Mouse (Mus musculus): ENCODE results near the gene Col10a1. TPM values are rescaled to one million over a fixed set of nuclear protein-coding genes. Genes with fewer than 3 reads are reported as not detected.

The Col10a1 gene
- 0.28 TPM for polyA plus RNA-seq (2017; shearing (Covaris generic))

GRCm38 (mm10) chr10:34389681-34390080 lies at the start of gene Col10a1:
TSS of gene Col10a1 (plus strand) at chr10:34389981.

GRCm38 (mm10) chr10:34418204-34418756 lies 28.5 kb downstream of the Col10a1 start, which contains the start of gene Nt5dc1:
TSS of gene Nt5dc1 (minus strand) at chr10:34418552.

Other genes with a start within 250 kb of the Col10a1 start
- 12.4 TPM for gene Dse, start 182.3 kb upstream of the Col10a1 start, polyA plus RNA-seq (2017; shearing (Covaris generic))
- 112 TPM for gene Tspyl1, start 107.8 kb upstream of the Col10a1 start, polyA plus RNA-seq (2017; shearing (Covaris generic))
- gene Tspyl4, start 92.5 kb upstream of the Col10a1 start, polyA plus RNA-seq (2017; shearing (Covaris generic)): 10.0 TPM
- 45.4 TPM for gene Nt5dc1, start 28.6 kb downstream of the Col10a1 start, polyA plus RNA-seq (2017; shearing (Covaris generic))
- gene Frk, start 93.4 kb downstream of the Col10a1 start, polyA plus RNA-seq (2017; shearing (Covaris generic)): 0.50 TPM

All from effector memory CD4-positive, alpha-beta T cell, adult 7 months (primary cell).